Mouse (Mus musculus): ENCODE results near the gene A730046J19Rik.

Gene A730046J19Rik

GRCm38 (mm10) chrX:144153523-144153922 is at the start of gene A730046J19Rik:
Gene A730046J19Rik, plus strand, starts transcription at chrX:144153695.
- DNase-seq (ENCODE audit: low read depth, low spot score) = no peak

- DNase-seq (ENCODE audit: low read depth, low spot score) = peak; percentile 42
Measured at GRCm38 (mm10) chrX:144104619-144105416, 48.7 kb upstream of the A730046J19Rik start.

- no peak for DNase-seq (ENCODE audit: low read depth, low spot score)
Measured at GRCm38 (mm10) chrX:144136281-144136680, 17.2 kb upstream of the A730046J19Rik start.

GRCm38 (mm10) chrX:144149987-144150386 is 3.5 kb upstream of the A730046J19Rik start:
- no peak for DNase-seq (ENCODE audit: low read depth, low spot score)

GRCm38 (mm10) chrX:144154111-144154510 is 616 bp downstream of the A730046J19Rik start:
- DNase-seq (ENCODE audit: low read depth, low spot score) = no peak

GRCm38 (mm10) chrX:144162936-144163335 is 9.4 kb downstream of the A730046J19Rik start:
- no peak for DNase-seq (ENCODE audit: low read depth, low spot score)

All from skeletal muscle tissue, adult 2 months (tissue).